Mouse (Mus musculus) adrenal gland, adult 18-20 months (tissue): Measurements from ENCODE around the gene Bmpr2. TPM values are rescaled to one million over a fixed set of nuclear protein-coding genes. Genes with fewer than 3 reads are reported as not detected.
A peak's percentile ranks its signal among the peaks of the same experiment; 100 is the strongest.

ENCODE experiments used
- DNase-seq, 2 experiments: peaks; one replicate each; pipeline ENCODE4 v3.0.0; 2021 to 2022; ENCODE audit warnings: low spot score in 2 of 2
- total RNA-seq, 2 experiments: library from RNA; stranded (reverse); gene quantifications; 1 replicate in 1 of 2; 2 replicates in 1 of 2; pipeline ENCODE4 v1.2.3; 2021

The Bmpr2 gene
- total RNA-seq, 2 experiments from 2014 or later = 43.7 to 72.9 TPM

- DNase-seq = no peak
These were observed 134.1 kb downstream of the Bmpr2 start for GRCm38 (mm10) chr1:59897147-59897798.

GRCm38 (mm10) chr1:59899679-59900078, 136.5 kb downstream of the Bmpr2 start:
- no peak for DNase-seq

GRCm38 (mm10) chr1:59901082-59901876, 138.1 kb downstream of the Bmpr2 start:
- no peak for DNase-seq

GRCm38 (mm10) chr1:59902634-59903033, 139.4 kb downstream of the Bmpr2 start:
- no peak for DNase-seq

GRCm38 (mm10) chr1:59904630-59905295, 141.6 kb downstream of the Bmpr2 start:
- DNase-seq = no peak

GRCm38 (mm10) chr1:59905916-59906315, 142.7 kb downstream of the Bmpr2 start:
- no peak for DNase-seq

GRCm38 (mm10) chr1:59906819-59907521, 143.8 kb downstream of the Bmpr2 start:
- no peak for DNase-seq

GRCm38 (mm10) chr1:59907700-59908099, 144.5 kb downstream of the Bmpr2 start:
- DNase-seq = no peak

- no peak for DNase-seq
These were observed 147.7 kb downstream of the Bmpr2 start for GRCm38 (mm10) chr1:59910941-59911340.

GRCm38 (mm10) chr1:59912413-59913157, 149.4 kb downstream of the Bmpr2 start, which contains the start of gene Fam117b:
TSS of gene Fam117b (plus strand) at chr1:59913006.
- DNase-seq = peak; percentile 96 to 97

GRCm38 (mm10) chr1:59913195-59913868, 150.1 kb downstream of the Bmpr2 start:
- peak; percentile 52 to 55 for DNase-seq

GRCm38 (mm10) chr1:59913869-59914225, 150.6 kb downstream of the Bmpr2 start:
- no peak for DNase-seq

- no peak for DNase-seq
These were observed 151.6 kb downstream of the Bmpr2 start for GRCm38 (mm10) chr1:59914799-59915198.

- DNase-seq = no peak
These were observed 152.8 kb downstream of the Bmpr2 start for GRCm38 (mm10) chr1:59915843-59916610.

GRCm38 (mm10) chr1:59917401-59917800, 154.2 kb downstream of the Bmpr2 start:
- DNase-seq = no peak

GRCm38 (mm10) chr1:59918075-59918474, 154.9 kb downstream of the Bmpr2 start:
- no peak for DNase-seq

GRCm38 (mm10) chr1:59923201-59923600, 160.0 kb downstream of the Bmpr2 start:
- no peak for DNase-seq

GRCm38 (mm10) chr1:59923673-59924072, 160.5 kb downstream of the Bmpr2 start:
- DNase-seq = no peak

- DNase-seq = no peak
These were observed 161.2 kb downstream of the Bmpr2 start for GRCm38 (mm10) chr1:59924411-59924810.
